Mouse (Mus musculus) mature B cell (primary cell): ENCODE results near the gene Prkar1b.

Experiments used
- in situ Hi-C: fragments of 300-500 bp; cut with MboI; formaldehyde crosslinking; loops from 2 replicates; pipeline ENCODE4 v1.14.3; 2019

Gene Prkar1b

DNA sequence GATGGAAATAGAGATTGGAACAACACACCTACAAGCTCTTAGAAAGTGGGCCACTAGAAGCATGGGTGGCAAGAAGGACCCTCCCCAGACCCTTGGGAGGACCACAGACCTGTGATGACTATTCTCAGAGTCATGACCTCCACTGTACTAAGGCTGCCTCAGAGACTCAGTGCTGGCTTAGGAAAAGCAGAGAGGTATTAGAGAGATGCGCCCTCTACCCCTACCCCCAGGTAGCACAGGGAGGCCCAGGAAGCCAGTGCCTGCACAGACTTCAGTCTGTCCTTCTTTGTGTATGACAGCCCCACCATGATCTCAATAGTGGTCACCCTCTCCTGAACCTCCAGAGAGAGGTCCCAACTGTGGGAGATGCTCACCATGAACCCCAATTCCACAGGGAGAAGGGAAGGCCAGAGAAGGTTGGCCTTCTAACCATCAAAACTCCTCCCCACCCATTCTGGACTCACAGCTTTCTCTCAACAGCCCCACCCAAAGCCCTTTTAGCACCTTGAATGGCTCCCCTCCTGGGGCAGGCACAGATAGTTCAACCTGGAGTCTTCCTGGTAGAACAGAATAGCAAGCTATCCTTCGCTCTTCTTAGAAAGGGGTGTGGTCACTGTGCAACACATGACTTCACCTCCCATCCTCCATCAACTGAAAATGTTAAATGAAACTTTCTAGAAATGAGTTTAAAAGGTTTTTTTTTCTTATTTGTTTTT, 39.5 kb downstream of the Prkar1b start:
- in situ Hi-C loops = no loop called here

DNA sequence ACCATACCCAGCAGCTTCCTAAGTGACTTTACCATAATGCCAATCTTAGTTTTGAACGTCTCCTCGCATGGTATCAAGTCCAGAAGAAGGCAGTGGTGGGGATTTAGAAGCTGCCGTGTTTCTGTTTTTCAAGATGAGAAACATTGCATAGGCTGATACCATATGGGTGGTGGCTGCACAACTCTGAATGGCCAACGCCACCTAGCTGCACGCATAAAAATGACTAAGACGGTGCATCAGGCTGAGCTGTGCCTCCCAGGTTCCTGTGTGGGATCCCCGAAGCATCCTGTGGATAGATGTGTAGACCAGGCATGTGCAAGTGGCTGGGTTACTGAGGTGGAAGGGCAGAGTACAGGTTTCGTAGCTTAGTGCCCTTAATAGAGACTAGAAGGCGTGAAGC, 42.0 kb downstream of the Prkar1b start:
- in situ Hi-C loops = no loop called here

DNA sequence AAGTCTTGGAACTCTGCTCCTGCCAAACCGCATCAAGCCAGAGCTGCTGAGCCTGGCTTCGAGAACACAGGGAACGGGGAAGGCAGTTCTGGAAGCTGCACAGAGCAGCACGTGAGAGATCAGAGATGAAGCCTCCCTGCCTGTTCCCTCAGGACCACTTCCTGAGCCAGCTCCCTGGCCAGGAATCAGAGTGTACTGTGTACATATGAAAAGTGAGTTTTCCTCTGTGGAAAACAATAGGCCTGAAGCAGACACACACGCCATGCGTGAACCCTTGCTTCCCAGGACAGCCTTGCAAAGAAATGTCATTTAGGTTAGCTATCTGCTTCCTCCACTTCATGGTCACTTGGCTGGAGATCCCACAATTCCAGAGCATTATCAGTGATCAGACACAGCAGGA, 48.0 kb downstream of the Prkar1b start:
- in situ Hi-C loops = no loop called here

DNA sequence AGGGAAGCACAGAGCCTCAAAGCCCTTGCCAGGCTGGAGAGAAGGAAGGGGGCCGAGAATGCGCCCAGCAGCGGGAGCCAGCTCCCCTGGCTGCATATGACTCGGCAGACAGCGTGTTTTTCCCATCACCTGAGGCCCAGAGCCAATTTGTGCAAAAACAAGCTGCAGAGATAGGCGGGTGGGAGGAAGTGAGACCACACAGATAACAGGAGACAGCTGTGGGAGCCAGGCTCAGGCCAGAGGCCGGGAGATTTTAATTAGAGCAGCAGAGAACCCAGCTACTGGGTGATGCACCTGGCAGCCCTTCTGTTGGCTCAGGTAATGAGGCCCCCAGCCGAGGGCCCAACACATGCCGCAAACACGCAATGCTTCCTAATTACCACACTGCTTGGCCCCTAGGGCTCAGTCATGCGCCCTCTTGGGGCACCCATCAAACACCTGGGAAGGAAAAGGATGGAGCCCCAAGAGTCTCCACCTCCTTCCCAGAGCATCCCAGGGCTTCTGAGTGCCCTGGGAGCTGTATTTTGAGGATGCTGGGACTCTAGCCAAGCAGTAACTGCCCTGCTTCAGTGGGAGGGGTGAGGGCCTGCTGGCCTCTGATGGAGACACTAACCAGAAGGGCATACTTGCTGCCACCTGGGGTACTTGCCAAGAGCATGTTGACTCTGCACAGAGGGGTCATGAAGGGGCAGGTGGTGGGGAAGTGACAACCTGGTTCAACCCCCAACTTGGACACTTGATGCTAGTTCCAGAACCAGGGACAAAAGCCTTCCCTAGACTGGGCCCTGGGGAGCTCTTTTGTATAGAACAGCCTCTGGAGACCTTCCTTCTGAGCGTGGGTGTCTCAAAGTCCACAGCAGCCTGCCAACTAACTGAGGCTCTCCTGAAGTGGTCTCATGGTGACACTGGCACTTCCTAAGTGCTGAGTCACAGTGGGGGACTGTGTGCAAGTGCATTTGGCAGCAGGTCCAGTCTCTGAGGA, 50.5 kb downstream of the Prkar1b start:
- in situ Hi-C loops = no loop called here

DNA sequence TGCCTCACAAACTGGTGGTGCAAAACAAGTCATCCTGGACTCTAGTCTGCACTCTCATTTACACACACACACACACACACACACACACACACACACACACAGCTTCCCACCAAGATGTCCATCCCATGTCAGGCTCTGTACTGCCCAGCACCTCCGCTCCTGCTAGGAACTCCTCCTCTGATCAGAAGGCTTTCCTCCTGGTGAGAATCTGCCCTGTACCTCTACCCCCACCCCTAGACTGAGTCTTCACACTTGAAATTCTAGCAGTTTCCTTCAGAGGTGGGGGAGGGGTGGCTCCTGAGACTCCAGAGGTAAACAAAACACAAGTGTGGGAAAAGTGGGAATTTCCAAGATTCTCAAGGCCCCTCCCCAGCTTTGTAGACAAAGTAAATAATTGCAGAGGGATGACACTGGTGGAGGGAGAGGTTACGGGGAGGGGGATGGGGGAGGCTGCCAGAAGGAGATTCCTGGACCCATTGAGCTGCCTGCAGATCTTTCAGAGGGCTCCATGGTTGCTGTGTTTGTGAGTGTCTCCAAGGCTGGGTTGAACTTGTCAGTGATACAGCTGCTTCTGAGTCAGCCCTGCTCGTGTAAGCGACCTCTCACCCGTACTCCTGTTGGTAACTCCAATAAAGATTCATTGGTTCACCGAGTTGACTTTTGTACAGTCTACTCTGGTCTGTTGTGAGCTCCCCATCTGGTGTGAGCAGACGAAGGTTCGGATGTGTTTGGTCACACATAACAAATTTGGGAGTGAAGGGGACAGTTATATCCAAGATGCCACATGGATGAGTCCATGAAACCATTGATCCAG, 54.3 kb downstream of the Prkar1b start:
- in situ Hi-C loops = no loop called here

DNA sequence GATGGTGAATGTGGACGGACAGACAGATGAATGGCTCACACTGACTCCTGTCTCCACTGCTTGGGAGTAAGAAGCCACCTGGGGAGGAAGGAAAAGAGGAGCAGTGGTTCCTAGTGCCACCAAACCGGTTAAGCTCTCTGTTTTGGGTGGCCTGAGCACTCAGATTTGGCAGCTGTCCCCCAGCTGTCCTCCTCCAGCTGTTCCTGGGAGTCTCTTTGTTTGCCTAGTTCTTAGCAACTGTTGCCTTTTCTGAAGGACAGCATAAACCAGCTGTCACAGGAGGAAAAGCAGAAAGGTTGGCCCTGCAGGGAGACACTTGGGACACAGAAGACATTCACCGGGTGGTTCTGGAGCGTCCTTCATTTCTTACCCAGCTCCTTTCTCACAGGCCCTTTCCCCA, 56.3 kb downstream of the Prkar1b start:
- in situ Hi-C loops = no loop called here

DNA sequence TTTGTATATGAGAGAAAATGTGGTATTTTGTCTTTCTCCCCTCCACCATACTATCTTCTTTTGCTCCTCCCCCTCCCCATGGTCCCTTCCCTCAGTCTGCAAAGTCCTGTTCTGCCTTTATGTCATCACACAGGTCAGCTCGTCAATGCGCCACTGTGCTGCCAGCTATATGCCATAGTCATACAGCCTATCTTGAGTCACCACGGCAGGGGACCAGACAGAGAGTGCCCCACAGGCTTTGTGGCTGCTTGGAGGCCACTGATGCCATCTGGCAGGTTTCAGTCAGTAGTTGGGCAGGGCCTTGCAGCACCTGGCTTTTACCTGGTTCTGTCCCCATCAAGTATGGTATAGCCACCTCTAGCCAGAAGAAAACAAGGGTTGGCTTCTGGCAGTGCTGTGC, 58.1 kb downstream of the Prkar1b start:
- in situ Hi-C loops = no loop called here

DNA sequence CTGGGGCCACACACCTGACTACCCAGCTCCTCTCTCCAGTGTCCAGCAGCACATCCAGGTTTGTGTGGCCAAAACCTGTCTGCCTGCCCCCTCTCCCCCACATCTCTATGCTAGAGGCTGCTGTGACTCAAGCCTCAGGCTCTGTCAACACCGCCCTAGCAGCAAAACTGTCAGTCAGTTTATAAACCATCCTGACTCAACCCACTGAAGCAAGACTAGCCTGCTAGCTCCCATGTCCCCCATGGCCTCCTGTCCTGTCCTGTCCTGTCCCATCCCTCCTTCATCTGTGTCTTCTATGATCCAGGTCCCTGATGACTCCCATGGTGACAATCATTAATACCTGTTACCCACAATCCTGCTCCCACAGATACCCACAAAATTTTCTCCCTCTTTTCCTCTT, 59.6 kb downstream of the Prkar1b start:
- in situ Hi-C loops = no loop called here

DNA sequence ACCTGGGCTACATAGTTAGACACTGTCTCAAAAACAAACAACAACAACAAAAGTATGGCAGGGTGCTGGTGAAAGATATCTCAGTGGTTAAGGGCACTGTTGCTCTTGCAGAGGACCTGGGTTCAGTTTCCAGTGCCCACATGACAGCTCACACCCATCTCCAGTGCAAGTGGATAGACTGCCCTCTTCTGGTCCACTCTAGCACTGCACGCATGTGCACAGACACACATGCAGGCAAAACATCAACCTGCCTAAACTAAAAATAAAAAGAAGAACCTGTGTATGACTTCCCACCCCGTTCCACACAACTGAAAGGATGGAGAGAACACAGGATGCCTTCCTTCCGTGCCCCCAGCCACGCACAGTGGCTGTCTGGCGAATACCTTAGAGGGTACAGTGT, 61.6 kb downstream of the Prkar1b start:
- in situ Hi-C loops = no loop called here

DNA sequence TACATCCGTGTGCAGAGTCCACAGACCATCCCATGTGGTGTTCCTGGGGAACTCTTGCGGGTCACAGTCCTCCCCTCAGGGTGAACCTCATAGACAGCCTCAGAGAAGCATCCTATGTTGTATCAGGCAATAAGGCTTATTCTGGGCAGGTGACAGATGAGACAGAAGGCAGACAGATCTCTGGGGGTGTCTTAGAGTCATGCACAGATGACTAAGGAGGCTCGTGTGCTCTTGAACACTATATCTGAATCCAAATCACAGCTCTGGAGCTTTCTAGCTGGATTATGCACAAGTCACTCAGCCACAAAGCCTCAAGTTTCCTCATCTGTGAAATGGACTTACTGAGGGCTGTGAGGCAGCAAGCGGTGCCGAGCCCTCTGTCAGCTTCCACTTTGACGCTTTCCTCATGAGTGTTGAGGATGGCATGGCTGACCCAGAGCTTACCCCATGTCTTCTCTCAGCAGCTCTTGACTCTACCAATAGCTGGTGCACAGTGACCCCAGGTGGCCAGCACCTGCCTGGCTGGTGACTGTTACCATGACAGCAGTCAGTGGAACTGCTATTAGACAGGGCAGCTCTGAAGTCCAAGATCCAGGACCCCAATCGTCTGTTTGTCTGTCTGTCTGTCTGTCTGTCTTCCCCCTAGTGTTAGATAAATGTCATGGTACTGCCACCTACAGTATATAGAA, 64.8 kb downstream of the Prkar1b start:
- in situ Hi-C loops = no loop called here

DNA sequence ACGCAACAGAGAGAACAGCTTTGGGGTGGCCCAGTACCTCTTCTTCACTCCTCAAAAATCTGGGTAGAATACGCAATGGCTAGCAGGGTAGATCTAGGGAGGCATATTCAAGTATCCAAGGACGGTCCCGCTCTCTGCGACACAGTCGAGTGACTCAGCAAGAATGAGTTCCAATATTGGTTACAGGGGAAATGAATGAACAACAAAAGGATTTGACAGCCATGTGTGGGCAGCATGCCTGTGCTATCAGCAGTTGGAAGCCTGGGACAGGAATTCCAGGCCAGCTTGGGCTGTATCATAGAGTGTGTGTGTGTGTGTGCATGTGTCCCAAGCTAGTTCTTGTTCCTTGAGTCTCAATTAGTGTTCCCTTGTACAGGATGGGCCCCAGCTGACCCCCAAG, 65.5 kb downstream of the Prkar1b start:
- in situ Hi-C loops = no loop called here

DNA sequence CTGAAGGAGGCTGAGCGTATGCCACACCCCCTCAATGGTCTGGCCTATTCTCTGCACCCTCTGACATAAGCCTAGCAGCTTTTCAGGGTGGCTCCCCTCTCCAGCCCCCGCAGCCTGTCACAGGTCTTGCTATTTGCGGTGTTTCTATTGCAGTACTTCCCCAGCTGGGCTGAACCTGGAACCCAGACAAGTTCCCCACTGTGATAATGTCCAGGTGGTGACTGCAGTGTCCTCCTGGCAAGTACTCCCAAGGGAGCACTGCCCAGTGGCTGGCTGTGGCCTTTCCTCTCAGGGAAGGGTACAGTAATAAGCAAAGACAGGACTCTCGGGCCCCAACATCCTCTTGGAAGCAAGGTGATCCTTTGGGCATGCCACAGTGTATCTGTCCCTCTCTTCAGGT, 66.0 kb downstream of the Prkar1b start:
- in situ Hi-C loops = no loop called here

DNA sequence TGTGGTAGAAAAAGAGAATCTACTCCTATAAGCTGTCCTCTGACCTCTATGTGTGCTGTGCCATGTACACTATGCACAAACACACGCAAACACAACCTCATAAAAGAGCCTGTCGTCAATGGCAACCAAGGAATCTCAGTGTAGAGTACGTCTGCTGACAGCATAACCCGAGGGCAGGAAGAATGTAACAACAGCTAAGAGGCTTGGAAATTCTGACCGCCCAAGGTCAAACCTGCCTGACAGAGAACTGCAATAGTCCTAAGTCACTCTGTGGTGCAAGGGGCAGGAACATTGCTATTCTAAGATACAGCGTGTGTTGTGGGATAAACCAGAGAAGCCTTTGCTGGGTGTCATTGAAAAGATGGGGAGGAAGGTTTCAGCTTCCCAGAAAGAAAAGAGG, 68.4 kb downstream of the Prkar1b start:
- in situ Hi-C loops = no loop called here

DNA sequence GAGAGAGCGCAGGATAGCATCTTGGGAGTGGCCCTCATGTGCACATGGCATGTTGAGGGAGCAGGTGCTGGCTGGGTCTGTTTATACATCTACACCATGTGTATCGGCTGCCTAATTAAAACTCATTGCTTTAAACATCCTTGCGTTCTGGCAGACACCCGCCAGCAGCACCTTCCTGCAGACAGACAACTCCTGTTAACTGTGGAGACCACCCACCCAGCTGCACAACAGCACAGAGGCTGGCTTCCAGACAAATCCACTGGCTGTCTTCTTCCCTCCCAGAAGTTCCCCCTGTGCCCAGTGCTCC, 71.7 kb downstream of the Prkar1b start:
- in situ Hi-C loops = no loop called here

DNA sequence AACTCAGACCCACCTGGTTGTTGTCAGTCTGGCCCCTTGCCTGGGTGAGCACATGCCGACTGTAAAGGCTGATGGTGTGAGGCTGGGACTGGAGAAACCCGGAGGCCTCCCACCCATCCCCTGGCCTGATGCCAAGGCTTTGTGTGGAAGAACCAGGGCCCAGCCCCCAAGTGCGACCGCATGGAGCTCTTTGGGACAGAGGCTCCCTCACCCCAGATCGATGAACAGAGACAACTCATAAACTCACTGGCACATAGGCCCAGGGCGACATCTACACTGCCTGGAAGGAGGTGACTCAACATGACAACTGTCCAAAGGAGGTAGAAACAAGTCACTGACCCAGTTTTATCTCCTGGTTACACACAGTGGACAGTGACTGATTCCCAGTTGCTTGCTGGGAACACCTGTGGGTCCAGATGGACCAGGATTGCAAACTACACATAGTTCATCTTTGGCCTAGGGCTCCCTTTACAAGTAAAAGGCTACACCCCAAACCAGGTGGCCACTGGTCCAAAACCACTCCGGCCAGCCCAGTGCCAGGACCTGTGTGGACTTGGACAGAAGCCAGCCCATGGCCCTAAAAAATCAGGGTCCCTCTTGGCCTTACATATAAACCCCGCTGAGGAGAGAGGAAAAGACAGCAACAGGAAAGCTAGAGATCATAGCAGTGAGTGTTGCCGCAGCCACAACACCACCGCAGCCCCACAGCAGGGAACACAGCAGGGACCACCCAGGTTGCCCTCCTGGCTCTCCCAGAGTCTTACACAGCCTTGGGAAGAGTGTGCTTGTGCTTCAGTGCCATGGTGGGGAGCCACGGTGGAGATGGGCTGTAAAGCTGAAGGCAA, 72.3 kb downstream of the Prkar1b start:
- in situ Hi-C loops = no loop called here

DNA sequence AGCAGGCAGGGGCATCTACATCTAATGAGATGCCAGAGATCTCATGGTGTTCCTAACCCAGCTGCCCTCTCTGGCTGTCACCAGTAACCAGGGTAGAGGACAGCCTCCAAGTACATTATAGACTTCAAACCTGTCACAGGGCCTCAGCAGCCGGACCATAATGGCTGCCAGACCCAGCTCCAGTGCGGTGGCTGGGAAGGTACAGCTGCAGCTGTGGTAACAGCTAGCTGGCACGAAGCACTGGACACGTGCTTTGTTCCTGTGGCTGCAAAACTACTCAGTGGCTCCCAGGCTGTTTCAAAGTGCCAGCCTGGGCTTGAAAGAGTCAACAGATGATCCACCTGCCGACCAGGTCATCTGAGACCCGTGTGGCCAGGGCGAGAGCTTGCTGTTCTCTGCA, 73.4 kb downstream of the Prkar1b start:
- in situ Hi-C loops = no loop called here

DNA sequence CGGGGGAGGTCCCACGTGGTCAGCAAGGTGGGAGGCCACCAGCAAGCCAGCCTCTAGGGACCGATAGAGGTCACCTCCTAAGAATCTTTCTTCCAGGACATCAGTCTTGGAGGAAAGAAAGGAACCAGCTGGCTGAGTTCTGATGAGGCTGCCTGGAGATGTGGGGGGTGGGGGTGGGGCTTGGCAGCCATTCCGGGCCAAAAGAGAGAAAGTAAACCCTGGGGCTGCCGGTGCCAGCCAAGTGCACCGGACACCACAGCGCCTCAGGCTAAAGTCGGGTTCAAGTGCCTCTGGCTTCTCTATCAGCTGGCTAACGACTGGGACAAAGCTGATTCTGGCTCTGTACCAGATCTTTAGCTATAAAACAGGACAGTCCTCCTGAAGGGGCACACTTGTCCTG, 74.0 kb downstream of the Prkar1b start:
- in situ Hi-C loops = no loop called here

DNA sequence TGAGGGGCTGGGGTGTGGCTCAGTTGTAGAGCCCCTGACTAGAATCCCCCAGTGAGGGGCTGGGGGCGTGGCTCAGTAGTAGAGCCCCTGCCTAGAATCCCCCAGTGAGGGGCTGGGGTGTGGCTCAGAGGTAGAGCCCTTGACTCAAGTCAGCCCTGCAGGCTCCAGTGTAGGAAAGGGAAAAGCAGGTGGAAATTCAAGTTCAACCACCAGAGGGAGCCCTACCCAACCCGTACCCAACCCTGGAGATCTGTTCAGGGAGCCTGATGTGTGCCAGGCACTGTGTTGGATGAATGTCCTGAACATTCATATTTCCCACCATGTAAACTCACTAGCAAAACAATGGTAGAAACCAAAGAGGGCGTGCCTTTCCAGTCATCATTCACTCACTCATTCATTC, 74.7 kb downstream of the Prkar1b start:
- in situ Hi-C loops = no loop called here

DNA sequence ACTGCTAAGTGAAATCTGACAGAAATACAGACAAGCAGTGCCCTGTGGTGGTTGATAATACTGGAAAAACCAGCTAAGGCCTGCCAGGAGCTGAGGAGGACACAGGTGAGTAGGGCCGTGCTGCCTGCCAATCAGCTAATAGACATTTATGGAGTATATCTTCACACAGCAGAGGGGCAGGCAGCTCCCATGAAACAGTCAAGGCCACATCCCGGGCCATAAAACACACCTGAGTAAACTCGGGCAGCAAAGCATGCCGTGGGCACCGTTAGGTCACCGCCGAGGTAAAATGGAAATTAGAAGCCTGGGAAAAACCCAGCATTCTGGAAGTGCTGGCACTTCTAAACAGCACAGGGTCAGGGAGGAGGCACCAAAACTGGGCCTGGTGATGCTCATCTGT, 75.8 kb downstream of the Prkar1b start:
- in situ Hi-C loops = loop anchor here (5.0 kb wide), 1 partner anchor 103 kb away; no protein-coding TSS in a partner anchor

DNA sequence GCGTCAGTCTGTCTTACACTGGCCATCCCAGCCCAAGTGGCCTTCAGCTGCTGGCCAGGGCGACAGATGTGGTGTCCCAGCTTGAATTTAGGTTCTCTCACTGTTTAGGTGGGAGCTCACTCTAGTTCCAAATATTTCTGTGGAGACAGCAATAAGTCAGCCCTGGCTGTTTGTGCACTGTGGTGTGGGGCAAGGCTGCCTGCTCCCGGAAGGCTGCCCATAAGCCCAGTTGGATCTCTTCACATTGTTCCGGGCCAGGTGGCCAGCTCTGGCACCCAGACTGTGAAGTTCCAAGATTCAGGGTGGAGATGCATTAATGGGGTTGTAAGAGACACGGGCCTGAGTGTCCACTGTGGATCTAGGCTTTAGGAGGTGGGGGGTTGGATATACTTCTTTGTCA, 76.9 kb downstream of the Prkar1b start:
- in situ Hi-C loops = loop anchor here (5.0 kb wide), 1 partner anchor 104 kb away; no protein-coding TSS in a partner anchor
